Mouse (Mus musculus) cerebellum, adult 2 months (tissue): ENCODE data around the gene Ubxn10.

Experiments used
- CTCF ChIP-seq: fragments of 200-500 bp; IDR thresholded peaks from 2 replicates; pipeline ENCODE4 v1.5.1; 2011; ENCODE audit warnings: low read depth, mild to moderate bottlenecking, control low read depth, low read length, moderate library complexity, borderline replicate concordance; ENCODE audit not compliant: insufficient read depth
- POLR2A ChIP-seq: fragments of 200-500 bp; IDR thresholded peaks from 2 replicates; pipeline ENCODE4 v1.6.1; 2011; ENCODE audit warnings: low read length, control low read depth, borderline replicate concordance; ENCODE audit not compliant: insufficient read depth

GRCm38 (mm10) chr4:138689094-138689512 lies 47.9 kb downstream of the Ubxn10 start:
- no peak for TF ChIP-seq POLR2A
- TF ChIP-seq CTCF = no peak
